Mouse (Mus musculus): Measurements from ENCODE around the gene Tns4.

Gene Tns4

GRCm38 (mm10) chr11:99089077-99089601, at the start of gene Tns4:
Gene Tns4 (minus strand): TSS chr11:99089306.
- DNase-seq, result no peak

GRCm38 (mm10) chr11:99137385-99137784, 48.3 kb upstream of the Tns4 start:
- DNase-seq, result no peak

DNA sequence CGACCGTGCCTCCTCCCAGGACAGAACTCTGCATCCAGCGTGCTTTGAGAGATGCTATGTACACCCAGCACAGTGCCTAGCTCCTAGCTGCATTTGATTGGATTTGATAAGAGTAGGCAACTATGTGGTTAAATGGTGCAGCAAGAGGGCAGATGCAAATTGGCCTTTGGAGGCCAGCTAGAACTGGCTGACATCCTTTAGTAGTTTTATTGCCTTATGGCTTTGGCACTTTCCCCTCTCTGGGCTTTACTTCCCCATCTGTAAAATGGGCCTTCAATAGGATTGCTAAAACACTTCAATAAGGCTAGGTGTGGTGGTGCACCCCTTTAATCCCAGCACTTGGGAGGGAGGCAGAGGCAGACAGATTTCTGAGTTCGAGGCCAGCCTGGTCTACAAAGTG, 47.9 kb upstream of the Tns4 start:
- no peak for DNase-seq

DNA sequence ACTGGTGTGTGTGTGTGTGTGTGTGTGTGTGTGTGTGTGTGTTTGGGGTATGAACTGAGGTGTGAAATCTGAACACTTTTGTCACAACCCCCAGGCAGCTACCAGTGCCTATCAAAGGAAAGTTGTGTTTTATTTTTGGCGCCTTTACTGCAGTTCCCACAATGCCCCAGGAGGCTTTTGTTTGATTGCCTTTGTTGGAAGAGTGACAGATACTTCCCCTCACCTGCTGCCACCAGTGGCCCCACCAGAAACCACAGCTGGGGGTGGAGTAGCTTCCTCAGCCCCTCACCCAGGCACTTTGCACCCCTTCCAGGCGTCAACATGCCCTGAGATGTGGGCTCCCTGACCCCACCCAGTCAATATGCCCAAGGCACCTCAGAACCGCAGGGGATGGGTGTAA, 47.3 kb upstream of the Tns4 start:
- DNase-seq, result peak; percentile 91

DNA sequence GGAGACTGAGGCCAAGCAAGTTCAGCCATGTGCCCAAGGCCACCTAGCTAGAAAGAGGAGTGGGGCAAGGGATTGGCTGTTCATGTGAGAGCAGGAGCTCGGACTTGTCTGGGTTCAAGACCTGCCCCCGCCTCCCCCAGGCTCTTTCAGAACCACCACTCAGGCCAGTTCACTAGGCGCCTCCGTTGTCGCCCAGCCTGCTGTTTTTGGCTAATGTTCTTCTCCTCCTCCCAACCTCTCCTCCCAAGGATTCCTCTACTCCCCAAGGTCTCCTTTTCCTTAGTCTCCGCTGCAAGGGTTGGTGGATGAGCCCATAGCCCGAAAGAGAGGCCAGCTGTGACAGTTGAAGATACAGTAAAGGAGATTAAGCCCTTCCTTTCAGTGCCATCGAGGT, 45.9 kb upstream of the Tns4 start:
- DNase-seq, result no peak

DNA sequence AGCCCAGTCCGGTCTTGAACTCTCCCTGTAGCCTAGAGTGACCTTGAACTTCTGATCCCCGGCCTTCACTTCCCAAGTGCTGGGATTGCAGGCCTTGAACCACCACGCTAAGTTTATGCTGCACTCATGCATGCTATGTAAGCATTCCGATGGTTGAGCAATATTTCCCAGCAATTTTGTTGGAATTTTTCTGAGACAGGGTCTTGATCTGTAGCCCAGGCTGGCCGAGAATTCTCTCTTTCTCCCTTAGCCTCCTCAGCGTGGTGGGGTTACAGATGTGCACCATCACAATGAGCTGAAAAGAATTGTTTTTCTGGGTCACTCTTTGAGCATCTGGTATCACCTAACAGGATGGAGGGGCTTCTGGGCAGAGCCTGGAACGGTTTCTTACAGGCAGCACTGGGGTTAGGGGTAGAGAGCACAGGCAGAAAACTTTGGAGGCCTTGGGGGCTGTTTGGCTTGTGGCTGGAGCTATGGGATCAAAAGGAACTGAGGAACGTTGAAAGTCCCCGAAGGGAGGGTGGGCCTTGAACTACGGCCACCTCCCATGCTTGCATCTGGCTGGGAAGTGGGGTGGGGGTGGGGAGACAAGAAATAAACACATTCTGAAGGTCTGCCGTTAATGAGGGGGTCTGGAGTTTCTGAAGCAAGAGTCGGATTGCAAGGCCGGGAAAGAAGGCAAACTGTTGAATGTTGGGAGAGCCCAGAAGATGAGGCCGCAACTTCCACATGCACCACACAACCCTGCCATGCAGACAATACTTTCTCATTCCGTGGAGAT, 45.4 kb upstream of the Tns4 start:
- DNase-seq, result no peak

GRCm38 (mm10) chr11:99133285-99133897, 44.3 kb upstream of the Tns4 start:
- DNase-seq, result no peak

DNA sequence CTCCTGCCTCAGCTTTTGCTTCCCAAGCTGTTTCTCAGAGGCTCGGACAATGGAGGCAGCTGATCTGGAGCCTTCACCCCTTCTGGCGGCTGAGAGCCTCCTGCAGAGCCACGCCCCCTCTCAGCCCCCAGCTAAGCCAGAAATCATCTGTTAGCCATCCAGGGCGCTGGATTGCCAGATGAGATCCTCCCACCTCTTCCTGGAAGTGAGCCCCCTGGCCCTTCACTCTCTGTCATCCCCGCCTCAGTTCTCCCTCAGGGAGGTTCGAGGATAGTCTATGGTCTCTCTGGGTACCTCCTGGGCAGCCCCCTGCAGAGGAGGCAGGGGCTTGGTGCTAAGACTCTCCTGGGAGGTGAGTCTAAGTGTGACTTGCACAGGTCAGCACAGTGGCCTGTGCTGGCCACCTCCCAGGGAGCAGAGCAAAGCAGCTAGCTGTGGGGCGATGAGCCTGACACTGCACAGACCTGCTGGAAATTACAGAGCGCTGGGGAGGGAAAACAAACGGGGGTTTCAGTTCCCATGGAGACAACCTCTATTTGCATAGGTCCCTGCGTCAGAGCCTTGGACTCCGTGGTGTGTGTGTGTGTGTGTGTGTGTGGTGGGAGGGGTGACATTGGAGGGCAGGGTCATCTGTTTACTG, 43.1 kb upstream of the Tns4 start:
- no peak for DNase-seq

- DNase-seq, result no peak
Observed at GRCm38 (mm10) chr11:99131463-99131840, 42.3 kb upstream of the Tns4 start.

- no peak for DNase-seq
Observed at GRCm38 (mm10) chr11:99130736-99131462, 41.8 kb upstream of the Tns4 start.

DNA sequence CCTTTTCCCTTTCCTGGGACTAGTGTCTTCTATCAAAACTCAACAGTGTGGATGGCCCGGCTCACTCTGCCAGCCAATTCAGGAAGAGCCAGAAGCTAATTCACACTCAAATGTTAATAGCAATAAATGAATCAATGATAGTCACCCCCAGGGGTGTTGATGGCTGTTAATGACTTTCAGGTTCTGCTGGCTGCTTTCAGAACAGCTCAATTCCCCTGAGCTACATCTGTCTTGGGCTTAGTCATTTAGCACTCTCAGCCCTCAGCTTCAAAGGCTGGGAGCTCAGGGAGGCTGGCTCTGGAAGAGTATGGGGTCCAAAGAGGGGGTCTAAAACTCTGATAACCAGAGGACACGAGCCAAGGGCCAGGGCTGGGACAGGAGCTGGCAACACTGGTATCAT, 40.2 kb upstream of the Tns4 start:
- no peak for DNase-seq

GRCm38 (mm10) chr11:99127785-99128682, 38.9 kb upstream of the Tns4 start:
- DNase-seq, result no peak

DNA sequence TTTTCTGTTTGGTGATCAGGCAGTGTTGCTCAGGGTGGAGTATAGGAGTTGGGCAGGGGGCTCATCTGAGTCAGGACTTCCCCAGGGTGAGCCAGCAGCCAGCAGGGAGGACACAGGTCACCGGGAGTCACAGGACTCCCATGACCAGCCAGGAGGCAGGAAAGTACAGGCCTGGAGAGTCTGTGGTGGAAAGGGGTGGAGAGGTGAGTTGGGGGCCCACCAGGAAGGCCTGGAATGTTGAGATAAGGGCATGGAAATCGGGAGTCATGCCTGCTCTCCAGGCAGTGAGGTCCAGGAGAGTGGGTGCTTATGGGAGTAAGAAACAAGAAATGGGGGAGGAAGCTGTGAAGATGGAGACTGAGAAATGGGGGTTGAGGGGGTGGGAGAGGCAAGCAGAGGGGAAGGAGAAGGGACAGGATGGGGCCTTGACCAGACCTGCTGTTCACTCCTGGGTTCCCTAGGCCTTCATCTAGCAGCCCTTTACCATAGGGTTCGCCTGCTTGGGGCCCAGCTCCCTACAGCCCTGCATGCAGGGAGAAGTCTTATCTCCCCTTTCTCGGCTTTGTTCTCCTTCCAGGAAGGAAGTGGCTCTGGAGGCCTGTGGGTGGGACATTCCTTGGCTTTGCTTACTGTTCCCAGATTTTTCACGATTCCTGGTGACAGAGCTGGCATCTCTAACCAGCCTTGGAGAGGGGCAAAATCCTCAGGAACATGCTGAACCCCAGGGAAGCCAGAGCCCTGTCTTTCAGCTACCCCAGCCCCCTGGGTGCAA, 37.6 kb upstream of the Tns4 start:
- no peak for DNase-seq

DNA sequence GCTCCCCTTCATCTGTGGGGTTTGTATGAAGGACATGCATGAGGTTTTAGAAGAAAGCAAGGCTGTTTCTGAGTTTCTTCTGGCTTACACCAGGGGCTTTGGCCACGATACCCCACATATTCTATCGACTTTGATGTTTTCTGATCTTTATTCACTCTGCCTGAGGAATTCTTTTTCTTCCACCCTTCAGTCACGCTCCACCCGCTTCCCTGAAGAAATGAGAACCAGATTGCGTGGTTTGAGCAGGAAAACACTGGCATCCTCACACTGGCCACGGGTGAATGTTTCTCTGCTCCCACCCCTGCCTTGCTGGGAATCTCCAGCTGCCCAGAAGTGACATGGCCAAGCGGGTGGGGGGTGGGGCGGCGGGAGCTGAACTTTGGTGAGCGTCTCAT, 35.5 kb upstream of the Tns4 start:
- DNase-seq, result no peak

GRCm38 (mm10) chr11:99123977-99124634, 35.0 kb upstream of the Tns4 start:
- DNase-seq, result peak; percentile 79

DNA sequence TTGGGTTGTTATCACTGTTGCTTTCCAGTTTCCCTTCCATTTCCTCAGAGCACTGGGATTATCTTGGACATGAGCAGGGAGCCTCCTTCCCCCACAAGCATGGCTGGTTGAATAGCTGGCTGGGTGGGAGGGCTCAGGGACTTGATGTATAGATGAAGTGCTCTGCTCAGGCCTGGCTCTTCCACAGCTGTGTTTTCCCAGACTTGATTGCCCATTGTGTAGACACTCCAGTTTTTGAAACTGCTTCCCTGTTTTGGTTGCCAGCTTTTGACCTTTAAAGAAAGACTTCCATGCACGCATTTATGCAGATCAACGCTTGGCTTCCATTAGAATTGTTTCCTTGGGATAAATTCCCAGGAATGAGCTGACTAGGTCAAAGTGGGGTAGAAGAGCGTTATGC, 33.6 kb upstream of the Tns4 start:
- no peak for DNase-seq

GRCm38 (mm10) chr11:99121218-99121631, 32.1 kb upstream of the Tns4 start:
- no peak for DNase-seq

DNA sequence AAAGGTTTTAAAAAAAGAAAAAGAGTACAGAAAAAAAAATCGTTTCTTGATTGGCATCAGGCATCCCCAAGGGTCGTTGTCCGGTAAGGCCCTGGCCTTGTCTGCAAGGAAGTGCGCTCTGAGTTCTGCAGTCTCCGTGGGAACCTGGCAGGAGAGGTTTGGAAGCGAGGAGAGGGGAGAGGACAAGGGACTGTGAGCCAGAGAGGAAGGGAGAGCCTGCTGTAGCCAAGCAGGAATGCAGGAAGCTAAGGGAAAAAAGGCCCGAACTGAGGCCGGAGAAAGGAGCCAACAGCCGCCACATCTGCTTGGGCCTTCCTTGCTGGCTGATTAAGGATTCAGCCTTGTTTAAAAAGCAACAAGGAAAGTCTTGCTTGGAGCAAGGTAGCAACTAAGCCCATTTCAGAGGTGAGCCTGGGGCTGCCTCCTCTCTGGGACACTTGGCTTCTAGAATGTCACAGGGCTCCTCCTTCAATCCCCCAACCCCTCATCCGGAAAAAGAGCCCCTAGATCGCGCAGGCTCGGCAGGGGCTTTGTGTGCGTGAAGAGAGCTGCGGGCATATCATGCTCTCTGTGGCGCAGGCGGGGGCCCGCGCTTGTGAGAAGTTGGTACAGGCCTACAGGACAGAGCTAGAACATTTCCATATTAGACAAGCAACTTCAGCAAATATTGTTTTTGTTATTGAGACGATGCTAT, 31.6 kb upstream of the Tns4 start:
- DNase-seq, result no peak

- DNase-seq, result no peak
Observed at GRCm38 (mm10) chr11:99118963-99119362, 29.9 kb upstream of the Tns4 start.

DNA sequence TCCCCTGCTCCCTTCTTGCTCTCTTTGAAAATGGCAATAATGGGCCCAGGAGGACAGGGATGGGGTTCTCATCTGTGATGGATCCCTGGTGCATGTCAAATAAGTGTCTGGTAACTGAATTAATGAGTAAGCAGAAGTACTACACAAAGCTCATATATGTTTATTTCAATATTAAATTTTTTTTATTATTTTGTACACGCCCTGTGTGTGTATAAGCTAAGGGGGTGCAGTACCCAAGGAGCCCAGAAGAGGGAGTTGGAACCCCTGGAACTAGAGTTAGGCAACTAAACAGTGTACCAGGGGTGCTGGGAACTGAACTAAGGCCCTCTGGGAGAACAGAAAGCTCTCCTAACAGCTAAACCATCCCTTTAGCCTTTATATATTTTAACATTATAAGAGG, 29.3 kb upstream of the Tns4 start:
- DNase-seq, result no peak
